Mouse (Mus musculus): Measurements from ENCODE around the gene Jkamp. TPM values are rescaled to one million over a fixed set of nuclear protein-coding genes. Genes with fewer than 3 reads are reported as not detected.
A peak's percentile ranks its signal among the peaks of the same experiment; 100 is the strongest.

The Jkamp gene
- total and polyA plus RNA-seq, 2 experiments from 2014 or later, result 88.2 to 117 TPM

DNA sequence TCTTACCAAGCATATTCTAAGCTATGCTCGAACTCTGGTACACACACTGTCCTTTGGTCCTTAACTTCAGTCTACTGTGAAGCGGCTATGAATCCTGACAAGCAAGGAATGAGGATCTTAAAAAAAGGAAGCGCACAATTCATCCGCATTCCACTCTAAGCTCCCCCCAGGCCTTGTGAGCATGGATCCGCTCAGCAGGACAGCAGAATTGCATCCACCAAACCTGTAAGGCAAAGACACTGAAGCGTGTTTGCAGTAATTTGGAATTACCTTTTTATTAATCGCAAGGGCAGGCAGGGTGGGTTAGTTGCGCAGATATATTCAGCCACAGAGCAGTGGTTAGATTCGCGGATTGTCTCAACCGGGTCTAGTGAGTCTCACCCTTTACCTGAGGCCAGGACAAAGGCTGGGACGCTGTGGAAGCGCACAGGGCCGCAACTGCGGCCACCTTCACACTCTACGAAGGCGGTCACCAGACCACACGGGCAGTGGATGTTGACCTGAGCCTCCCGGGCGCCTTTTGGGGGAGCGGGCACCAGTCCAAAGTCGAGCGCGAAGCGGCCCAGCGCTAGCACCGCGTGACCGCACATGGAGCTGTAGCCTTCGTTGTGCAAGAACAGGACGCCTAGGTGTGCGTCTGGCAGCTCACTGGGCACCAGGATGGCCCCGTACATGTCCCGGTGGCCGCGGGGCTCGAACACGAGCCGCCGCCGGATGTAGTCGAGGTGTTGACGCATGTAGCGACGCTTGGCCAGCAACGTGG is 947 bp upstream of the Jkamp start:
- TF ChIP-seq CTCF (IDR thresholded peaks at IDR 0.05; ENCODE audit: low read depth), result 0 out of 2 replicates have a peak, but pooled peaks have one; percentile 4
- peak; percentile 0; the same call in 1 of the 2 replicates for ATAC-seq

GRCm38 (mm10) chr12:72085024-72085328 is 413 bp upstream of the Jkamp start:
- H3K36me3 ChIP-seq (ENCODE audit: insufficient read depth, low read length), result peaks cover 2% of the 10 kb centered on the region; the same call in 1 of the 2 replicates
- no peak for DNase-seq (ENCODE audit: low spot score)
- H3K4me1 ChIP-seq (ENCODE audit: insufficient read depth, low read length), result peaks cover 5% of the 10 kb centered on the region; the same call in 1 of the 2 replicates
- no peak for ATAC-seq
- H3K9me3 ChIP-seq (ENCODE audit: low read length), result no peaks in the 10 kb centered on the region
- WGBS, result 0% methylated on average over 31 of the region's 31 CpGs
- peak overlapping the region; percentile 97 for H3K27ac ChIP-seq
- H3K27me3 ChIP-seq (ENCODE audit: insufficient read depth, low read length), result no peaks in the 10 kb centered on the region
- peak overlapping the region; percentile 88 for H3K9ac ChIP-seq (replicated peaks; ENCODE audit: low read length)
- peak overlapping the region; percentile 77 for H3K4me2 ChIP-seq (ENCODE audit: low read depth, low read length)
- TF ChIP-seq CTCF (IDR thresholded peaks at IDR 0.05; ENCODE audit: low read depth), result no peak
- peak overlapping the region; percentile 71 for H3K4me3 ChIP-seq (ENCODE audit: low read length)

More for the DNA sequence above, 947 bp upstream of the Jkamp start:
- DNase-seq (ENCODE audit: low spot score), result peak; percentile 56
- H3K27me3 ChIP-seq (ENCODE audit: insufficient read depth, low read length), result no peaks in the 10 kb centered on the region
- H3K9me3 ChIP-seq (ENCODE audit: low read length), result no peaks in the 10 kb centered on the region
- H3K36me3 ChIP-seq (ENCODE audit: insufficient read depth, low read length), result no peaks in the 10 kb centered on the region
- H3K4me3 ChIP-seq (ENCODE audit: low read length), result peak overlapping the region; percentile 71
- H3K9ac ChIP-seq (replicated peaks; ENCODE audit: low read length), result peak overlapping the region; percentile 88
- H3K27ac ChIP-seq, result peak overlapping the region; percentile 97
- 4% methylated on average over 46 of the region's 46 CpGs for WGBS
- H3K4me2 ChIP-seq (ENCODE audit: low read depth, low read length), result peak overlapping the region; percentile 77
- H3K4me1 ChIP-seq (ENCODE audit: insufficient read depth, low read length), result peaks cover 5% of the 10 kb centered on the region; the same call in 1 of the 2 replicates

DNA sequence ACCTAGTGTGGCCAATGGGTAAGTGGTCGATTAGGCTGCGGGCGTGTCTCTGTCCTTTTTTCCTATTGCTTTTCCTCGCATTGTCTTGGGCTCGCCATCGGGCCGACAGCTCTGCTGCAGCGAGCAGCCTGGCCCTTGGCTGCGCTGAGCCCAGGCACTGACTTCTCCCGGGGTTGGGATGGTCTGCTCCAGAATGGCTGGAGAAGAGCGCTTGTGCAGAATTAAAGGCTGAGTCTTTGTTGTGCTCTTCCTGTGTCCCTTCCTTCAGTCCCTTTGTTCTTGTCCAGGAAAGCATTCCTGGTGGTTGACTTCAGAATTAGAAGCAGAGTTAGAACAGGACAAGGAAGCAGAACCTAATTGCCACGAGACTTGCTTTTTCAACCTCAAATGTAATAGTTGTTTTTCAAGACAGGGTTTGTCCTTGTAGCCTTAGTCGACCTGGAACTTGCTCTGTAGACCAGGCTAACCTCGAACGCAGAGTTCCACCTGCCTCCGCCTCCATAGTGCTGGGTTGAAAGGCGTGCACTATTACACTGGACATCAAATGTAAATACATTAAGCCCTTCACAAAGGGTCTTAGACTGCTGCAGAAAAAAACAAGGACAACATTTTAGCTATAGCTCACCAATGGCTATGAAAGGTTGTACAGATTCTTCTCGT is 907 bp downstream of the Jkamp start:
- DNase-seq (ENCODE audit: low spot score) (no peak), ATAC-seq (no peak)
- H3K9ac ChIP-seq (replicated peaks; ENCODE audit: low read length), result peak overlapping the region; percentile 88

GRCm38 (mm10) chr12:72089802-72090201 is 4.4 kb downstream of the Jkamp start:
- ATAC-seq (no peak), DNase-seq (ENCODE audit: low spot score) (no peak)
- Histone ChIP-seq H3K4me3 (ENCODE audit: low read length) (no peak overlapping the region), H3K27me3 (ENCODE audit: insufficient read depth, low read length) (no peaks in the 10 kb centered on the region), H3K9ac (replicated peaks; ENCODE audit: low read length) (no peak overlapping the region), H3K4me1 (ENCODE audit: insufficient read depth, low read length) (peaks cover 5% of the 10 kb centered on the region; the same call in 1 of the 2 replicates), H3K9me3 (ENCODE audit: low read length) (no peaks in the 10 kb centered on the region), H3K27ac (no peak overlapping the region), H3K36me3 (ENCODE audit: insufficient read depth, low read length) (peaks cover 23% of the 10 kb centered on the region; the same call in 1 of the 2 replicates), H3K4me2 (ENCODE audit: low read depth, low read length) (no peak overlapping the region)
- 92% methylated on average over 4 of the region's 4 CpGs for WGBS
- TF ChIP-seq CTCF (IDR thresholded peaks at IDR 0.05; ENCODE audit: low read depth), result no peak

More for the DNA sequence above, 907 bp downstream of the Jkamp start:
- Histone ChIP-seq H3K36me3 (ENCODE audit: insufficient read depth, low read length) (peaks cover 5% of the 10 kb centered on the region; the same call in 1 of the 2 replicates), H3K9me3 (ENCODE audit: low read length) (no peaks in the 10 kb centered on the region), H3K27ac (peak overlapping the region; percentile 97), H3K4me2 (ENCODE audit: low read depth, low read length) (peak overlapping the region; percentile 77), H3K4me3 (ENCODE audit: low read length) (peak overlapping the region; percentile 71), H3K27me3 (ENCODE audit: insufficient read depth, low read length) (no peaks in the 10 kb centered on the region), H3K4me1 (ENCODE audit: insufficient read depth, low read length) (peaks cover 5% of the 10 kb centered on the region; the same call in 1 of the 2 replicates)
- TF ChIP-seq CTCF (IDR thresholded peaks at IDR 0.05; ENCODE audit: low read depth), result no peak
- 1% methylated on average over 18 of the region's 18 CpGs for WGBS

GRCm38 (mm10) chr12:72096966-72097365 is 11.6 kb downstream of the Jkamp start:
- Histone ChIP-seq H3K27me3 (ENCODE audit: insufficient read depth, low read length) (no peaks in the 10 kb centered on the region), H3K27ac (no peak overlapping the region), H3K4me1 (ENCODE audit: insufficient read depth, low read length) (no peaks in the 10 kb centered on the region), H3K9me3 (ENCODE audit: low read length) (no peaks in the 10 kb centered on the region), H3K4me3 (ENCODE audit: low read length) (no peak overlapping the region), H3K4me2 (ENCODE audit: low read depth, low read length) (no peak overlapping the region), H3K36me3 (ENCODE audit: insufficient read depth, low read length) (peaks cover 47% of the 10 kb centered on the region), H3K9ac (replicated peaks; ENCODE audit: low read length) (no peak overlapping the region)
- ATAC-seq (no peak), DNase-seq (ENCODE audit: low spot score) (no peak)
- 95% methylated on average over 8 of the region's 8 CpGs for WGBS
- no peak for TF ChIP-seq CTCF (IDR thresholded peaks at IDR 0.05; ENCODE audit: low read depth)

DNA sequence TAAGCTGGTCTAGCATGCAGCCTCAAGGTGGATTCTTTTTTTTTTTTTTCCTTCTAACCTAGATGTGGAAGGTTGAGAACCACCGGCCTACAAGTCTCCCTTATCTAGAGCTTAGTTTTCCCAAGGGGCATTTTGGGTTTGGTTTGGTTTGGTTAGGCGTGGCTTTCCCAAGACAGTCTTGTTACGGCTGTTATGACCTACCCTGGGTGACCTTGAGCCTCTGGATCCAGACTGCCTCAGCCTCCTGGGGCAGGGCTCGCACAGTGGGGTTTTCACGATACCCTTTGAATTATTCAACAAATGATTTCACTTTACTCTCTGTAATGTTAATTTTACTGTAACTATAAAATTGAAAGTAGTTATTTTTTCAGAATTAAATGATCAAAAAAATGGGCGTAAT is 17.4 kb downstream of the Jkamp start:
- H3K36me3 ChIP-seq (ENCODE audit: insufficient read depth, low read length), result peaks cover 19% of the 10 kb centered on the region
- TF ChIP-seq CTCF (IDR thresholded peaks at IDR 0.05; ENCODE audit: low read depth), result no peak
- ATAC-seq, result no peak

More for the DNA sequence above, 17.4 kb downstream of the Jkamp start:
- DNase-seq (ENCODE audit: low spot score), result no peak
- Histone ChIP-seq H3K9me3 (ENCODE audit: low read length) (no peaks in the 10 kb centered on the region), H3K9ac (replicated peaks; ENCODE audit: low read length) (no peak overlapping the region), H3K27ac (no peak overlapping the region), H3K4me1 (ENCODE audit: insufficient read depth, low read length) (no peaks in the 10 kb centered on the region), H3K27me3 (ENCODE audit: insufficient read depth, low read length) (no peaks in the 10 kb centered on the region), H3K4me2 (ENCODE audit: low read depth, low read length) (no peak overlapping the region), H3K4me3 (ENCODE audit: low read length) (no peak overlapping the region)
- 83% methylated on average over 6 of the region's 6 CpGs for WGBS

Measured in hindbrain, postnatal 0 days (tissue).